Mouse (Mus musculus) brain, embryonic 18.5 days (tissue): ENCODE results near the gene Cd27.

ENCODE experiments used
- DNase-seq: peaks from one replicate; pipeline ENCODE4 v3.0.0-alpha.2; 2012; ENCODE audit warnings: low read depth, low spot score

The Cd27 gene

DNA sequence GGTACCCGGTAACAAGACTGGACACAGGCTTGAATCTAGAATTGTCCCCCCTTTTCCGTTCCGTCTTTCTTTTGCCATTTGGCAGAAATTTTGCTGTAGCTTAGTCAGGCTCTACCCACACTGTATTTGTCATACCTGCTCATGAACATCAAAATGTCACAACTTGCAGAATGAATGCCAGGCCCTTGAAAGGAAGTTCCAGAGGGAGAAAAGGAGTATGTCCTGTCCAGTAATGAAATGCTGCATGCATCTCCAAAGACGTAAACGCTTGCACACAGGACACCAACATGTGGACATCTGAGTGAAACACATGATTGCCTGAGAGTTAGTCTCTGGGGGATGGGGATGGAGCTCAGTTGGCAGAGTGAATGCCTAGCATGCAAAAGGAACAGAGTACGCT is 23.1 kb downstream of the Cd27 start:
- DNase-seq, result no peak

DNA sequence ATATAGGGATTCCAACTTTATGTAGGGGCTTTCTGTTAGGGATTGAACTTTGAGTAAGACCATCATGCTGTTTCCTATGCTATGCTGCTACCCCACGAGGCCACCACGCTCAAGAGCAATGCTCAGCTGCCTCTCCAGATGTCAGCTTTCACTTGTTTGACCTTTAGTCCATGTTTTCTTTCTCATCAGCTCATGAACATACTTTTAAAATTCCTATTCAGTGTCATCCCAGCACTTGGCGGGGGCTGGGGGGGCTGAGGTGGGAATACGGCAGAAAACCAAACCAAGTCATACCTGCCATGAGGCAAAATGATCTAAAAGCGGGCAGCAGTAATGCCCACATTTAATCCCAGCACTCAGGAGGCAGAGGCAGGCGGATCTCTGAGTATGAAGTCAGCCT is 23.7 kb downstream of the Cd27 start:
- no peak for DNase-seq

DNA sequence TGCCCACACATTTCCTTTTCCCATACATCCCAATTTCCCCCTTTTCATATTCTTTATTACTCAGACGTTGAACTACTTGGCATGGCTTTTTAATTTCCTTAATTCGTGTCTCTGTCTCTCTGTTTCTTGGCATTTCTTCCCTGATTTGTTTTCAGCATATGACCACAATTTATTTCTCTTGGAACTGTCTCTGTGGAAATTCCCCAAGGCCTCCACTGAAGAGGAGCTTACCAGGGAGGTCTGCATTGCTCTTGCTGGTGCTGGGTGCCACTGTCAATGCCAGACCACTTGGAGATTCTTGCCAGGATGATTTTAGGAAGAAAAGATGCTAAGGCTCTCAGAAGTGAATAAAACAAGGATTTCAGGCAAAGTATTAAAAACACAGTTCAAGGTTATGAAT is 24.2 kb downstream of the Cd27 start:
- DNase-seq, result no peak

DNA sequence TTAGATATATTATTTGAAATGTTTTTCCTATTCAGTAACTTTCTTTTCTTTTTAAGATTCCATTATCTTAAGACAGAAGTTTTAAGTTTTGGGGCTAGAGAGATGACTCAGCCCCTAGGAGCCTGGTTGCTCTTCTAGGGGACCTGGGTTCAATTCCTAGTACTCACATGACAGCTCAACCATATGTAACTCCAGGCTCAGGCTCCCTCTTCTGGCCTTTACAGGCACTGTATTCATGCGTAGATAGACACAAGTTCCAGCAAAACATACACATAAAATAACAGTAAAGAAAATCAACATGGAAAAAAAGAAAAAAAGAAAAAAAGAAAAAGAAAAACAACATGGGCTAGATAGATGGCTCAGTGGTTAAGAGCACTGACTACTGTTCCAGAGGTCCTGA is 26.4 kb downstream of the Cd27 start:
- no peak for DNase-seq

DNA sequence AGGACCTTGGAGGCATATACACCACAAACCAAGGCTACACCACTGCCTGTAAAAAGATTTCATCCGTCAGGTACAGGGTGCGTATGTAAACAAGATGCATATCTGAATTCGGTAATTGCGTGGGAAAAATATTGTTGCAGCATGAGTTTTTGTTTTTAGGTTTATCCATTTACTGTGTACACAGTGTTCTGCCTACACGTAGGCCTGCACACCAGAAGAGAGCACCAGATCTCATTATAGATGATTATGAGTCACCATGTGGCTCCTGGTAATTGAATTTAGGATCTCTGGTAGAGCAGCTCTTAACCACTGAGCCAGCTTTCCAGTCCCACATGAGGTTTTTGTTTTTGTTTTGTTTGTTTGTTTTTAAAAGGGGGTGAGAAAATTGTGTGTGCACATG is 39.6 kb downstream of the Cd27 start:
- DNase-seq, result no peak

DNA sequence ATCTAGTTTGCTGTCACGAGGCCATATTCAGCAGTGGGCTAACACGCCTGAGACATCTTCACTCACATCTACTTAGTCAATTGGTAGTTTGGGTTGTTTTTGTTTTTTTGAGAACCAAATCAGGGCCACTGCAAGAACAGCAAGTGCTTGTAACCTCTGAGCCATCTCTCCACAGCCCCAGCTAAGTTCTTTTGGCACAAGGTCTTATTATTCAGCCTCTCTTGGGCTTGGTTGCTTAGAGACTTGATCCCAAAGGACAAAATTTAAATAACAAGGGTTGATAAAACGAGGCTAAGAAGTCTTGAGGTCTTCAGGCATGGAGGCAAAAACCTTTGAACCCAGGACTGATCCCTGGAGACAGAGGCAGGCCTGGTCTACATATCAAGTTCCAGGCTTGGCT is 40.5 kb downstream of the Cd27 start:
- DNase-seq, result no peak

DNA sequence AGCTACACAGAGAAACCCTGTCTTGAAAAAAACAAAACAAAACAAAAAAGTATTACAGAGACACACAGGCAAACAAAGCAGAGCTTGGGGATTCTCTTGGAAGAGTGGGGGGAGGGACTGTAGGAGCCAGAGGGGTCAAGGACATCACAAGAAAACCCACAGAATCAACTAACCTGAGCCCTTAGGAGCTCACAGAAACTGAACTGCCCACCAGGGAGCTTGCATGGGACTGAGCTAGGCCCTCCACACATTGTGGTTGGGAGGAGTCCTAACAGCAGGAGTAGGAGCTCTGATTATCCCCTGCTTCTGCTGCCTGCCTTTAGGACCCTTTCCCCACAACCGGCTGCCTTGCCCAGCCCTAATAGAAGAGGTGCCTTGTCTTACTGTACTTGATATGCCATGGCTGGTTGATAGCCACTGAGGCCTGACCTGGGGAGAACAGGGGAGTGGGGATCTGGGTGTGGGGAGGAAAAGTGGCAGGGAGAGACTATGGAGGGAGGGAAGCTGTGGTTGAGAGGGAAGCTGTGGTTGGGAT is 41.2 kb downstream of the Cd27 start:
- no peak for DNase-seq

DNA sequence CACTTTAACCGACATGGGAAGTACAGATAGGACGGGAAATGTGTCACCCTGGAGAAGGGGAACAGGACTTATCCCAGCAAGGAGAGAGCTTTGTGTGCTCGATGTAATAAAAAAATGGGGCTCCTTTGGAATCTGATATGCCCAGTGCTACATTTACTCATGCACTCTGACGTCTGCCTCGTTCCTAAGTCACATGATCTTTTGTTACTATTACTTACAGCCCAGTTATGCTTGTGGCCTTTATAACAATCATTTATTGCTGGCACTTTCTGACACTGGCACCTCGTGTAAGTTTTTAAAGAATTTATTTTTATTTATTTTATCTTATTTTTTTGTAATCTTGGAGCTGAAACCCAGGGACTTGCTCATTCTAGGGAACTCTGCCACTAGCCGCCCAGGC is 43.4 kb downstream of the Cd27 start:
- no peak for DNase-seq

DNA sequence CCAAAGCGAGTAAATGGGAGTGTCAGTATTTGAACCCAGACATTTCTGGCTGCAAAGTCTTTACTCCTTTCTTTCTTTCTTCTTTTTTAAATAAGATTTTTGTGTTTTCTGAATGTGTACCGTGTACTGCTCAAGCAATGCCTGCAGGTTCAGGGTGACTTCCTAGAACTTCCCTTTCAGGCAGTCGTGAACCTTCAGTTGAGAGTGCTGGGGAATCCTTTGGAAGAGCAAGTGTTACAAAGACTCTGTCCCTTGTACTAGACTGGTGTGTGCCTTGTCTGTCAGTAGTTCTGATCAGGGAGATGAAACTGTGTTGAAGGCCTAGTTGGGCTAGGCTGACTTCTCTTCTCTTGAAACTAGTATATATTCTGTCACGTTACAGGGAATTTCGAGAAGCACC is 44.0 kb downstream of the Cd27 start:
- DNase-seq, result no peak

DNA sequence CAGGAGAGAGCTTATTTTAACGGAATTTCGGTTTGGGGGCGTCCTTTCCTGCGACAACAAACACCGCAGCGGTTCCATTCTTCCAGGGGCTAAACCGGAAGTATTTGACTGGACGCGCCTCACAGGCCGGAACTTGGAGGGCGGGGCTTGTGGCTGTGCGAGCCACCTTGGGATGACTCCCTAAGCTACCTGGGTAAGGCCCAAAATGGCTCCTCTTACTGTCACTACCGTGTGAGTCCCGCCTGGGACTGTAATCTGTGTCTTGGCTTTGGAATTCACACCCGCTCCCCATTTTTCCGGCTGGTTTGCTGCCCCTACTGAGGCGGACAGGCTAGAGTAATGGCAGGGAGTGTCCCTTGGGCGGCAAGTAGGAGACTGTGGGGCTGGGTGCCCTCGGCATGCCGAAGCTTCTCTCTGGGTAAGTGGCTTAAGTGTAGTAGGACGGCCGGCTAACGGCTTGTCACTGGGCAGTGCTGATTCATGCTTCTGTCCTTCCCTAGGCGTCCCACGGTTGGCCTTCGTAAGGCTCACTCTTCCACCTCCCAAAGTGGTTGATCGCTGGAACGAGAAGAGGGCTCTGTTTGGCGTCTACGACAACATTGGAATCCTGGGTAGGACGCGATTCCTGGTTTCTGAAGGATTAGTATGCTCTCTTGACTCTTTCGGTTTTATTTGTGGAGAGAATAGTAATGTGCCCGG is 44.6 kb downstream of the Cd27 start:
- peak; percentile 84 for DNase-seq

DNA sequence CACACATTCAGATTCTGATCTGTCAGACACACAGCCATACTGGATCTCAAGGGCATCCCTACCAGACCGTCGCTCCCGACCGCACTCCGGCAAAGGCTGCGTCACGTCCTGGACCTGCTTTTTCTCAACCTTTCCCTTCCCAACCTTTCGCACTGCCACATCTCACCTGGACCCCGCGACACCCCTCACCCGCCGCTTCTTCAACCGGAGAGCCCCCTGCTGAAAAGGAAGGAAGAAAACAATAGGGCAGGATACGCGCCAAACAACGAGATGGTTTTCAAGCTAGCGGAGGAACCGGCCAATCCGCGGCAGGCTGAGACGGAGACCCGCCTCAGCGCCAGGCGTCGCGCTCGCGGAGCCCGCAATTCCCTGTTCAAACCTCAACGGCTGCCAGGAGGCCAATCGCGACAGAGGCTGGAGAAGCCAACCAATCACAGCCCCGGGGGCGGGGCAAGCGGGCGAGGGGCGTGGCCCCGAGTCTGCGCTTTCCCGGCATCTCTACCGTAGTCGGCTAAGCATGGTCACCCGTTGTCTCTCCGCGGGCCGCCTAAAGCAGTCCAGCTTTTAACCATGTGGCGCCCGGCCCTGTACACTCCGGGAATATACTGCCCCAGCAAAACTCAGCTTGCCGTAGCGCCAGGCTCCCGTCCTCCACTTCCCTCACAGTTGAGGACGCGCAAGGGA is 45.3 kb downstream of the Cd27 start, which contains the start of the genes Ncapd2 and Mrpl51:
Ncapd2 (minus strand) TSS at position 370 of the 684 bp plus-strand sequence.
Mrpl51 (plus strand) TSS at position 470 of the 684 bp plus-strand sequence.
- DNase-seq, result peak; percentile 95

DNA sequence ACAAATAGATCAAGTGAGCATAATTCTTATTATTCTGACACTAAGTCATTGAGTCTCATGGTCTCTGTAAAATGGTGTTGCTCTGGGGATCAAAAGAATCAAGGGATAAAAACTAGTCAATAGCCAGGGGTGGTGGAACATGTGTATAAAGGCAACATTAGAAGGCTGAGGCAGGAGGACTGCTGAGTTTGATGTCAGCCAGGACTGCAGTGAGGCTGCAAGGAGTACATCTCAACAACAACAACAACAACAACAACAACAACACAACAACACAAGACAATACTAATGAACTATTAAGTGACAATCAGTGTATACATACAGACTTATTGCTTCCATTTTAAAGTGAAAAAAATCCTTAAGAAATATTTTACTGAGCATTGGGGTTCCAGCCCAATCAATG is 46.0 kb downstream of the Cd27 start:
- DNase-seq, result no peak

DNA sequence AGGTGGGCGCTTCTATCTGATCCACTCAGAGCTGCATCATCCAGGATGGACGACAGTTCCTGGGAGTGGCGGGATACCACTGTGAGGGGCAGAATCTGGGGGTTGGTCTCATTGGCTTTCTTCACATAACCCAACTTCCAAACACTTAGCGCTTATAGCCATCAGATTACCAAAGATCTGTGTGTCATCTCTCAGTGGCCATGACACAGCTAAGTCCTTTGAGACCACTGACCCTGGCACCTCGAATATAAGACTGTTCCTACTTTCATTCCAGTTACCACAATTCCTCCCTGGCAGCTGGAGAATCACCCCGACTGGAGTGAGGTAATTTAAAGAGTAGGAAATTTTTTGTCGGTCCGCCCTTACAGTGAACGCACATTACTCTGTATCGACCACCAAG is 50.6 kb downstream of the Cd27 start:
- DNase-seq, result no peak
